Mouse (Mus musculus) urinary bladder, adult 18-20 months (tissue): ENCODE results near the gene Tcf7l2.

Source experiments
- DNase-seq, 2 experiments: peaks; one replicate each; pipeline ENCODE4 v3.0.0; 2022; ENCODE audit warnings: low spot score in 2 of 2, mixed read lengths in 2 of 2

Gene Tcf7l2

GRCm38 (mm10) chr19:55793029-55793428, 51.4 kb downstream of the Tcf7l2 start:
- no peak for DNase-seq

GRCm38 (mm10) chr19:55794194-55794945, 52.8 kb downstream of the Tcf7l2 start:
- DNase-seq, result no peak

- no peak for DNase-seq
Measured at GRCm38 (mm10) chr19:55794946-55795340, 53.3 kb downstream of the Tcf7l2 start.

- no peak for DNase-seq
Measured at GRCm38 (mm10) chr19:55795349-55795748, 53.7 kb downstream of the Tcf7l2 start.

GRCm38 (mm10) chr19:55797834-55798233, 56.2 kb downstream of the Tcf7l2 start:
- no peak for DNase-seq

- DNase-seq, result no peak
Measured at GRCm38 (mm10) chr19:55799411-55799810, 57.8 kb downstream of the Tcf7l2 start.

- DNase-seq, result no peak
Measured at GRCm38 (mm10) chr19:55800059-55800458, 58.4 kb downstream of the Tcf7l2 start.

- no peak for DNase-seq
Measured at GRCm38 (mm10) chr19:55803121-55803520, 61.5 kb downstream of the Tcf7l2 start.

GRCm38 (mm10) chr19:55803797-55804196, 62.2 kb downstream of the Tcf7l2 start:
- DNase-seq, result no peak

GRCm38 (mm10) chr19:55804795-55805194, 63.2 kb downstream of the Tcf7l2 start:
- no peak for DNase-seq

GRCm38 (mm10) chr19:55806434-55807193, 65.0 kb downstream of the Tcf7l2 start:
- no peak for DNase-seq

- no peak for DNase-seq
Measured at GRCm38 (mm10) chr19:55807194-55808053, 65.8 kb downstream of the Tcf7l2 start.

- DNase-seq, result no peak
Measured at GRCm38 (mm10) chr19:55808304-55808703, 66.7 kb downstream of the Tcf7l2 start.

GRCm38 (mm10) chr19:55809539-55809938, 67.9 kb downstream of the Tcf7l2 start:
- DNase-seq, result no peak

- DNase-seq, result no peak
Measured at GRCm38 (mm10) chr19:55812236-55812635, 70.6 kb downstream of the Tcf7l2 start.

- DNase-seq, result no peak
Measured at GRCm38 (mm10) chr19:55815010-55815790, 73.6 kb downstream of the Tcf7l2 start.

- no peak for DNase-seq
Measured at GRCm38 (mm10) chr19:55816974-55817373, 75.4 kb downstream of the Tcf7l2 start.

GRCm38 (mm10) chr19:55820202-55820601, 78.6 kb downstream of the Tcf7l2 start:
- no peak for DNase-seq

- peak in 1 of 2 experiments; percentile 41 for DNase-seq
Measured at GRCm38 (mm10) chr19:55825001-55825827, 83.6 kb downstream of the Tcf7l2 start.

GRCm38 (mm10) chr19:55825951-55826507, 84.4 kb downstream of the Tcf7l2 start:
- DNase-seq, result no peak
